Mouse (Mus musculus): ENCODE measurements around the gene Gm10277. TPM values are rescaled to one million over a fixed set of nuclear protein-coding genes. Genes with fewer than 3 reads are reported as not detected.
A peak's percentile ranks its signal among the peaks of the same experiment; 100 is the strongest.

Gm10277 gene
- total RNA-seq, 2 experiments from 2014 or later = not detected

- no peak for DNase-seq (ENCODE audit: extremely low spot score in 1 of 2, low spot score in 2 of 2)
- intact Hi-C loops (cut with DNase I) = no loop called here
Measured at GRCm38 (mm10) chr11:77806218-77806617, 18.7 kb upstream of the Gm10277 start.

GRCm38 (mm10) chr11:77802341-77802865 is 14.9 kb upstream of the Gm10277 start:
- peak in 1 of 2 experiments; percentile 72 for DNase-seq (ENCODE audit: extremely low spot score in 1 of 2, low spot score in 2 of 2)
- intact Hi-C loops (cut with DNase I) = no loop called here

GRCm38 (mm10) chr11:77800869-77801701 is 13.5 kb upstream of the Gm10277 start:
- intact Hi-C loops (cut with DNase I) = no loop called here
- DNase-seq (ENCODE audit: extremely low spot score in 1 of 2, low spot score in 2 of 2) = peak in 1 of 2 experiments; percentile 80

- intact Hi-C loops (cut with DNase I) = no loop called here
- no peak for DNase-seq (ENCODE audit: extremely low spot score in 1 of 2, low spot score in 2 of 2)
Measured at GRCm38 (mm10) chr11:77800491-77800868, 12.9 kb upstream of the Gm10277 start.

GRCm38 (mm10) chr11:77795216-77795615 is 7.7 kb upstream of the Gm10277 start:
- DNase-seq (ENCODE audit: extremely low spot score in 1 of 2, low spot score in 2 of 2) = no peak
- intact Hi-C loops (cut with DNase I) = no loop called here

- DNase-seq (ENCODE audit: extremely low spot score in 1 of 2, low spot score in 2 of 2) = peak; percentile 95 to 96
- intact Hi-C loops (cut with DNase I) = loop anchor here (2.0 kb wide), 1 partner anchor 29 kb away; no protein-coding TSS in a partner anchor
Measured at GRCm38 (mm10) chr11:77793238-77793930, 5.8 kb upstream of the Gm10277 start.

- no peak for DNase-seq (ENCODE audit: extremely low spot score in 1 of 2, low spot score in 2 of 2)
- intact Hi-C loops (cut with DNase I) = loop anchor here (2.0 kb wide), 1 partner anchor 28 kb away; no protein-coding TSS in a partner anchor
Measured at GRCm38 (mm10) chr11:77792566-77792909, 5.0 kb upstream of the Gm10277 start.

GRCm38 (mm10) chr11:77791752-77792565 is 4.4 kb upstream of the Gm10277 start:
- DNase-seq (ENCODE audit: extremely low spot score in 1 of 2, low spot score in 2 of 2) = peak in 1 of 2 experiments; percentile 63
- intact Hi-C loops (cut with DNase I) = loop anchor here (2.0 kb wide), 1 partner anchor 27 kb away; no protein-coding TSS in a partner anchor

- no peak for DNase-seq (ENCODE audit: extremely low spot score in 1 of 2, low spot score in 2 of 2)
- intact Hi-C loops (cut with DNase I) = no loop called here
Measured at GRCm38 (mm10) chr11:77791241-77791727, 3.7 kb upstream of the Gm10277 start.

GRCm38 (mm10) chr11:77790286-77790685 is 2.7 kb upstream of the Gm10277 start:
- DNase-seq (ENCODE audit: extremely low spot score in 1 of 2, low spot score in 2 of 2) = no peak
- intact Hi-C loops (cut with DNase I) = no loop called here

GRCm38 (mm10) chr11:77789512-77789911 is 2.0 kb upstream of the Gm10277 start:
- intact Hi-C loops (cut with DNase I) = no loop called here
- DNase-seq (ENCODE audit: extremely low spot score in 1 of 2, low spot score in 2 of 2) = no peak

- intact Hi-C loops (cut with DNase I) = no loop called here
- DNase-seq (ENCODE audit: extremely low spot score in 1 of 2, low spot score in 2 of 2) = peak in 1 of 2 experiments; percentile 58
Measured at GRCm38 (mm10) chr11:77785768-77786561, 1.6 kb downstream of the Gm10277 start.

GRCm38 (mm10) chr11:77785396-77785767 is 2.2 kb downstream of the Gm10277 start:
- DNase-seq (ENCODE audit: extremely low spot score in 1 of 2, low spot score in 2 of 2) = peak in 1 of 2 experiments; percentile 71
- intact Hi-C loops (cut with DNase I) = no loop called here

- intact Hi-C loops (cut with DNase I) = no loop called here
Measured at GRCm38 (mm10) chr11:77784894-77785293, 2.7 kb downstream of the Gm10277 start.

GRCm38 (mm10) chr11:77783747-77784646 is 3.5 kb downstream of the Gm10277 start:
- DNase-seq (ENCODE audit: extremely low spot score in 1 of 2, low spot score in 2 of 2) = peak in 1 of 2 experiments; percentile 68

More at GRCm38 (mm10) chr11:77784894-77785293, 2.7 kb downstream of the Gm10277 start:
- DNase-seq (ENCODE audit: extremely low spot score in 1 of 2, low spot score in 2 of 2) = no peak

GRCm38 (mm10) chr11:77783211-77783746 is 4.3 kb downstream of the Gm10277 start:
- DNase-seq (ENCODE audit: extremely low spot score in 1 of 2, low spot score in 2 of 2) = no peak
- intact Hi-C loops (cut with DNase I) = no loop called here

More at GRCm38 (mm10) chr11:77783747-77784646, 3.5 kb downstream of the Gm10277 start:
- intact Hi-C loops (cut with DNase I) = no loop called here

Measured in left cerebral cortex, postnatal 10 days (tissue).